Mouse (Mus musculus) frontal cortex, postnatal 10 days (tissue): ENCODE data around the gene Cdk19.

Source experiments
- DNase-seq, 2 experiments: peaks; one replicate each; pipeline ENCODE4 v3.0.0; 2022; ENCODE audit warnings: low spot score in 2 of 2, mixed read lengths in 1 of 2

Cdk19 gene

DNA sequence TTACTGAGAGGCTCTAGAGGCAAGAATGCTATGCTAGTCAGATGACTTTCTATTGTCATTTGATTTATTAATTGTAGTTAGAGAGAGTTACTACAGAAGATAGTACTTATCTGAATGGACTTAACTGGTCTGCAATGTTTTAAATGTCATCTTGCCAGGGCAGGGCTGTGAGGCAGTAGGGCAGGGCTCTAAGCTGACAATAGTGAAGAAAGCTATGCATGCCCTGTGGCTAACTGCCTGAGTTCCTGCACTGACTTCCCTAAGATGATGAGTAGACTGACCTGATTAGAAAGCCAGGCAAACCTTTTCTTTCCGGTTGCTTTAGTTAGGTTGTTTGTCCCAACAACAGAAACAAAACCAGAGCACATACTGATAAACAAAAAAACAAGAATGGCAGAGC lies 102.7 kb downstream of the Cdk19 start:
- no peak for DNase-seq

DNA sequence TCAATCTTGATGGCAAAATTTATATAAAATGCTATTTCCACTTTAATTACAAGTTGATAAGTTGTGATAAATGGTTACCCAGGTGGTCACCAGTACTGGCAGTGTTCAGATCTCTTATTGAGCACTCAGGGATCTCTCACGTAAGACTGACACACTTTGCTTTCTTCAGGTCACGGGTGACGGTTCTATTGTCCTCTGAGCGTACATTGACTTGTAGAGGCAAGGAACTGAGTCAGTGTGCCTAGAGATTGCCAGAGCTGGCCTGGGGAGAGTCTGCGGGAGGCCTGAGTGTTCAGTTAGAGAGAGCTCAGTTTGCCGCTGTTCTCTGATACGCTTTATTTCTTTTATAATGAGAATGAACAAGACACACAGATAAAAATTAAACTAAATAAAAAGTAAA lies 104.0 kb downstream of the Cdk19 start:
- no peak for DNase-seq

DNA sequence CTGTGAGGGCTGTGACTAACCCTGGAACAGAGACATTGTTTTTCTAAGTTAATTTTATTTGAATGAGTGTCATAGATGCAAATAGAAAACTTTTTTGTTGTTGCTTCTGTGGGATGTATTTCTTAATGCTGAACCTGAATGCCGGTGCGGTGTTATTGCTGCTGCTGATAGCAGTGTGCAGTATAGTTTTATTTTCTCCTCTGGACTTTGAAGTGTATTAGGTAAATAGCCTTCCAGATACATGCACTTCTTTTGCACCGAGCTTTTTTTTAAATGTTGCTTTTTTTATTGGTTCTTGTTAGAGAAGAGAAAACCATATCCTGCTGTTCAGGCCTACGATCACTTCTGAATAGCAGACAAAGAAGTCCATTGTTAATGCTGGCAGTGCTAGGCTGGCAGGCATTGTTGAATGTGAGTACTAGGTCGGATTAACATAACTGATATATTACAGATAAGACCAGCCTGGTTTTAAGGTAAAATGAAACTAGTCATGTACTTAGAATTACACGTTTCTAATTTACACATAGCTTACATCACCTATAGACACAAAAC lies 104.5 kb downstream of the Cdk19 start:
- DNase-seq, result no peak

DNA sequence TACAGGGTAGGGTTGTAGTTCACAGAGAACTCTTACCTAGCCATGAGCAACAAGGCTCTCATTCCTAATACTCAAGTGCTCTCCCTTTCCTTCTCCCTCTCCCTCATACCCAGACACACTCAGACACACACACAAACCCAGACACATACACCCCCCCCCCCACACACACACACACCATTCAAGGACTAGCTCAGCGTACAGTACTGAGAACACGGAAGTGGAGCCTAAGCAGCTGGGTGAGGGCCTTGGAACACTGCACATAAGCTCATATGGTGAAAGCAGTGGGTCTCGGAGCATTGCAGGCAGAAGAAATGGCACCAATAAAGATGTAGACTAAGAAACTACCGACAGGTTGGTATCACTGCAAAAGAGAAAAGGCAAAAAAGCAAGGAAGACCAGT lies 105.2 kb downstream of the Cdk19 start:
- DNase-seq, result no peak

DNA sequence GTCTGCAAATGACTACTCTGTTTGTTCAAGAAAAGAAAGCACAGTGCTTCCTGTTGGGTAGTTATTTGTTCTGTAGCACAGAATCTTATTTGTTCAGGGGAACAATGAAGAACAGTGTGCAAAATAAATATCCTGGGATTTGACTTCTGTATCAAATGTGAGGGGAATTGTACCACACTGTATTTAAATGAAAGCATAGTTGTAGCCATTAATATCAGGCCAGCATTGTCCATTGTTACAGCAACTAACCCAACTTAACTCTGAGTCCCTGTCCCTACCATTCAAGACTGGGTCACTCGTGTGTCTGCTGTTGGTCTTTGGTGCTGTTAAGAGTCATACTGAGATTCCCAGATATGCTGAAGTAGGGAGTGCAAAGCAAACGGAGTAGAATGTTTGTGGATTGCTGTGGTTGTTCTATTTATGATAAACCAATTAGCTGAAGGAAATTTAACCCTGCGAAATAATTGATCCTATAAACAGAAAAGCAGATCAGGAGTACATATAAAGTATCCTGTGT lies 106.8 kb downstream of the Cdk19 start:
- DNase-seq, result no peak

DNA sequence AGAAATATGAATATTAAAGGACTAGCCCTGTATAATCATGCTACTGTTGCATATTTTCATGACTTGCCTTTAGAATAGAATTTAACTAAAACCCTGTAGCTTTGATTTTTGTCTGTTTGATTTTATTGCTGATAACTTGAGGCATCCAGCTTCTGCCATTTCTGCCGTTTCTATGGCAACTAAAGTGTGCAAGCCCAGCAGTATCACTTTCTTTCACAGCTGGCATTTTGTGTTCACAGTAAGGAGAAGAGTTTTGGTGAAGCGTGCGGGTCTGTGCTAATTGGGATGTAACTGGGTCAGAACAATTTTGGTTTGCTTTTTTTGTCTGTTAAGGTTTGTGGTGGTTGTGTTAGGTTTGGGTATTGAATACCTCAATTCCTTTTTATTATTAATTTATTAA lies 107.3 kb downstream of the Cdk19 start:
- DNase-seq, result no peak

DNA sequence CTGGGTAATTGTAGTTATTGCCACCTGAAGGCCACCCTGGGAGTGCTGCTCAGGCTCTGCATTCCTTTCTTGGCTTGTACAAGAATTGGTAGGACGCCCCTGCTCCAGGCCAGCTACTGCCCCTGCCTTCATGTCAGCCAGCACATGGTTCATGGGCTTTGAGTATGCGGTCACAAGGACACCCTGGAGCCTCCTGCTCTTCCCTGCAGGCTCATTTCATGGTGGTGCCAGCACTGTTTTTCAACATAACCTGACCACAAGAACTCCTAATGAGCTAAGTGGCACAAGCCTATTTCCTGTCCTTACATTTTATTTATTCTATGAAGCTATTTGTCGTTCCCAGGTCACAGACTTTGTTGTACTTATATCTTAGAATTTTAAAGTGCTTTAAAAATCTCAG lies 107.9 kb downstream of the Cdk19 start:
- DNase-seq, result no peak

DNA sequence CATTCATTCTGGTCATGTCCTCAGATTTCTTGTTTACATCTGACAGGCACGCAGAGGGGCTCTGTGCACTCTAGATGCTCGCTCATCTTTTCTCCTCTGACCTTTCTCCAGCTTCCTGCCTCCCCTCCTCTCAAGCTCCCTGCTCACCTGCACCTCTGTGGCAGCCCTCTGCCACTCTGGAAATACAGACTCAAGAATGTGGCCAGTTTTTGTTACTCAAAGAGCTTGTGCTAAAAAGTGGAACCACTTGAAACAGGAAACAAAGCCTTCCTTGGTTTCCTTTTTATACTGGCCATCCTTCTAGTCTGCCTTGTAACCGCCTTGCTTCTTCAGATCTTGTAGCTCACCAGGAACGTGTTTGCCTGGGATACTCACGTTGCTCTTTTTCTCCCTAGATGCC lies 108.6 kb downstream of the Cdk19 start:
- no peak for DNase-seq

DNA sequence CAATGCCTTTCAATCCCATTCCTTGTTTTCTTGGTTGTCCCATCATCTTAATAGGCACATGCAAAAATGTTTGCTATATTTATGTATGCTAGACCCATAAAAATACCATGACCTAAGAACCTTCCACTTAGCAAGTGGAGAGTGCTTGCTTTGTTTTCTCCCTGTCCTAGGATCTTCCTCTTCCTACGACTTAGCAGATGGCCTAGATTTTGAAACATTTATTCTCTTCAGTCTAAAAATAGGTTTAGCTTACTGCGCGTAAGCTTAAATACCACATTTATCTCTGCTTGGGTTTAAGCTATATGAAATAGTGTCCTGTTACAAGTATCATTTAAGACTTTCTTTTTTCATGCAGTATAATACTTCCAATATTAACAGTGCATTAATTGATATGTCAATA lies 109.1 kb downstream of the Cdk19 start:
- DNase-seq, result no peak

DNA sequence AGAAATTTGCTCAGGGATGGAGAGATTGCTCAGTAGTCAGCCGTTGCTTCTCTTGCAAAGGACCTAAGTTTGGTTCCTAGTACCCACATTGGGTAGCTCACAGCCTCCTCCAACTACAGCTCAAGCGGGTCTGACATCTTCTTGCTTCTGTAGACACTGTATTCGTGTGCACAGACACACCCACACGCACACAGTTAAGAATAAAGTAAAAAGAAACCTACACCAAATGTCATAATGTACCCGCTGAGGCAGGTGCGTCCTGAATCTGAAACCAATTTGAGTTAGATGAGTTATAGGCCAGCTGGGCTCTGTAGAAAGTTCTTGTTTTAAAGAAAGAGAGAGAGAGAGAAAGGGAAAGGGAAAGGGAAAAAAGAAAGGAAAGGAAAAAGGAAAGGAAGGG lies 110.2 kb downstream of the Cdk19 start:
- no peak for DNase-seq

DNA sequence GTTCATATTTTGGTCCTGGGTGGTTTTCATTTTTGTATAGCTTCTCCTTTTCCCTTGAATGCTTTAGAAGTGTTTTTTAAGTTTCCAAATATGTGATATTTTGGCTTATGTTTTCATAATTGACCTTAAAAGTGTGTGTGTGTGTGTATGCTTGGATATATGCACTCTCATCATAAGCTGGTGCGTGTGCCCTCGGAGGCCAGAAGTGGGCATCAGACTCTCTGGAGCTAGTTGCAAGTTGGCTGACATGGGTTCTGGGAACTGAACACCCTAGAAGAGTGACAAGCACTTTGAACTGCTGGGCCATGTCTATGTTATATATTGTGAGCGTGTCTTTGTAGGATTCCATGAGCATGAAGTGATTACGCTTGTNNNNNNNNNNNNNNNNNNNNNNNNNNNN lies 110.8 kb downstream of the Cdk19 start:
- no peak for DNase-seq

DNA sequence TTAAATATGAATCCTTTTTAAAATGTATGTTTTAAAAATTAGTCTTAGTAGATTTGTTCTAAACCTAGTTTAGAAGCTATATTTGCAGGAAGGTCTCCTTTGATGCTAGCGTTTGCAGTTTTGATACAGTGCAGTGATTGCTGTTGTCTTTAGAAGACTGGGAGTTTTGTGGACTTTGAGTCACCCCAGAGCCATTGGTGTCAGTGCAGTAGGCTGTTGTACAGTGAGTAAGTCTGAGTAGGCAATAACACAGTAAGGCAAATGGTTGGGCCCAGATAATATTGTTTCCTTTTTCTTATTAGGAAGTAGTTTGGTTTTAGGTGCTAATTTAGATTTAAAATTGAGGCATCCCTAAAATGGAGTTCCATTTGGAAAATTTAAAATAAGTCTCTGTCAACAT lies 117.8 kb downstream of the Cdk19 start:
- no peak for DNase-seq

DNA sequence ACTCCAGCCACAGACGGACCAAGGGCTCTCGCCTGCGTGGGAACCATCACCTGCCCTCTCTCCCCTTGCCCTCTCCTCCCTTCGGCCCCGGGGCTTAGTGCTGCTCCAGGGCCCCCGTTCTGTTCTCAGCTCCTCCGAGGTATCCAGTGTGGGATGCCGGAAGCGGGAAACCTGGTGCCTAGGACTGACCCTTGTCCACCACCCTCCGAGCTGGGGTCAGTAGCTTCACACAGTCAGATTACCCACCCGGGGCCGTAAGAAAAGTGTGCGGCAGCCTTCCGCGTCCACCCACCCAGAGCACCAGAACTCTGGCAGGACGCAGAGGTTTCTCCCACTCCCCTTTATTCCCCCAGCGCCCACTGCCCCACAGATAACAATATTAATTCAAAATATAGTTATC lies 119.8 kb downstream of the Cdk19 start:
- DNase-seq, result no peak

DNA sequence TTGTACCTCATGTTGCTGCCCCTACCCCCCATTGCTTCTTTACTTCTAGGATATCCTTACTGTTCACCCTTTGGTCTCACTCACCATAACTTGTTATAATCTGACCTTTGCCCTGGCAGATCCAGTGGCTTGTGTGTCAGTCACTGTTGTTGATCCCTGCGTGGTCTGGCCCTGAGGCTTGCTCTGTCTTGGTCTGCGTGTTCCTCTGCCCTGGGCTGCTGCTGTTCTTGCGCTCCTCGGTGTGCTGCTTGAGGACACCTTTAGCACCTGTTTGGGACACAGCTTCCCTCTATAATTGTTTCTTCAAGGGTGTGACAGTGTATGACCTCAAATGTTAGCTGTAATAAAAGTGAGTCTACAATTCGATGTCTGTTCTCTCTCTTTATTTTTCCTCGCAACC lies 122.0 kb downstream of the Cdk19 start:
- DNase-seq, result no peak

DNA sequence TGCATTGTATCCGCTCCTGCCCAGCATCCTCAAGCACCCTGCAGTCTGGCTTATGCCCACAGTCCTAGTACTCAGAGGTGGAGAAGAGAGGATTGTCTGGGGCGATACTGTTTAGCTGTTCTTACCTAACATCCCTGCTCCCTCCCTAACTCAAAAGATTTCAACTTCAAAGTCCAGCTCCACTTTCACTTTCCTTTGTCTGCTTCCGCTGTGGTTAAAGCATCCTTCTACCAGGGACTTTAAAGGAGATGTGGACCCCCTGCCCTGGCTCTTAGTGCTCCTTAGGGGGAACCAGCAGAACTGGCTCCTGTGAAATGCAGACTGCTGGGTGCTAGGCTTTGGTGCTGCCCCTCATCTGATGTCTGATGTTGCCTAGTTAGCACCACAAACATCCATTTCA lies 122.9 kb downstream of the Cdk19 start:
- no peak for DNase-seq

DNA sequence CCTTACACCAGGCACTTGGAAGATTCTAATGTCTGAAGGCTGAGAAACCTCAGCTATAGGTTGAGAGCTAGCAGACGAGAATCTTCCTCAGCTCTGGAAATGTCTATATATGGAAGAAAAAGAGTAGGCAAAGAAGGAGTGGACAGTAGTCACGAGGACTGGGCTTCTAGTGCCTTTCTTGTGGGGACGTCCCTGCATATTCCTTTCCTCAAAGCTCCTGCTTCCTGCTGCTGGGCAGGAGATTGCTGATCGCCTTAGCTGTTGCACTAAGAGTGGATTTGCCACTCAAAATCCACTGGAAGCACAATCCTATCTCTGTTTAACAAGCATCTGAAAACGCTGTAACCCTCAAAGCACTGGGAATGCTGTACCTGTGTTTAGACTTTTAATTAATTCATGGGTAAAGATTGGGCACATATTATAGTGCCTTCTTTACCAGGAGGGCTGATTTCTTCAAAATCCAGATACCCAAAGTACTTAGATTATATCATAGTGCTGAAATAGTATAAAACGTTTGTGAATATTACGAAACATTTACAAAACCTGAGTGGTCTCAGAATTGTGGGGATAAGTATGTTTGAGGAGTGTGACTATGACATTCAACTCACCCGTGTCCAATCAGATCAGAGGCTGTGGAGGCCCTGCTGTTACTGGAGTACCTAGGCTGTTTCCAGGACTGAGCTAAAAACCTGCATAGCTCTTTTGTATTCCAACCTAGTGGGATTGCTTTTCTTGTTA lies 128.0 kb downstream of the Cdk19 start:
- no peak for DNase-seq

DNA sequence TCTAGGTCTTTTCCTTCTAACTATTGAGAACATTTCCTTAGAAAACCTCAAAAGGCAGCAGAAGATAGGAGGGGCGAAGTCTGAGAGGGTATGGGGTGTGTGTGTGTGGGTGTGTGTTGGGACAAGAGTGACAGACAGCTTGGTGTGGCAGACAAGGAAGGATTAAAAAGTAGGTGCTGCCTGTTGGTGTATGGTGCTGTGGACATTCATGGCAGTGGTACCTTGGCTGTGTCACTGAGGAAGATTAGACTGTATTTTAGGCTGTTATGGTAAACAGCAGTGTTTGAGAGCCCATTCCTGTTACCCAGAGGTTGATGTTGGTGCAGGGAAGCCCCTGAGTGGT lies 128.5 kb downstream of the Cdk19 start:
- DNase-seq, result no peak

DNA sequence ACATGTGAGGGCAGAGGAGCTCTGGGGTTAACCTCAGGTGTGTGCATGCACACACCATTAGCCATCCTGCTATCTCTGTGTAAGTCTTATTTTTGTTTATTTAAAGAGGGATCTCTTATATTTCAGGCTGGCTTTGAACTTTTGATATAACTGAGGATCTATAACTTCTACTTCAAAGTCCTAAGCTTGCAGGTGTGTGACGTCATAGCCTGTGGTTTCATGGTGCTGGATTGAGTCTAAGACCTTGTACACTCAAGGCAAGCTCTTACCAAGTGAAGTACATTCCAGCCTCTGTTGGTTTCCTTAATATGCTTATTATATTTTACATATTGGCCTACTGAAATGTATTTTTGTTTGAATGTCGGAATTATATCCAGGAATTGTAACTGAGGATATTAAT lies 129.8 kb downstream of the Cdk19 start:
- no peak for DNase-seq

DNA sequence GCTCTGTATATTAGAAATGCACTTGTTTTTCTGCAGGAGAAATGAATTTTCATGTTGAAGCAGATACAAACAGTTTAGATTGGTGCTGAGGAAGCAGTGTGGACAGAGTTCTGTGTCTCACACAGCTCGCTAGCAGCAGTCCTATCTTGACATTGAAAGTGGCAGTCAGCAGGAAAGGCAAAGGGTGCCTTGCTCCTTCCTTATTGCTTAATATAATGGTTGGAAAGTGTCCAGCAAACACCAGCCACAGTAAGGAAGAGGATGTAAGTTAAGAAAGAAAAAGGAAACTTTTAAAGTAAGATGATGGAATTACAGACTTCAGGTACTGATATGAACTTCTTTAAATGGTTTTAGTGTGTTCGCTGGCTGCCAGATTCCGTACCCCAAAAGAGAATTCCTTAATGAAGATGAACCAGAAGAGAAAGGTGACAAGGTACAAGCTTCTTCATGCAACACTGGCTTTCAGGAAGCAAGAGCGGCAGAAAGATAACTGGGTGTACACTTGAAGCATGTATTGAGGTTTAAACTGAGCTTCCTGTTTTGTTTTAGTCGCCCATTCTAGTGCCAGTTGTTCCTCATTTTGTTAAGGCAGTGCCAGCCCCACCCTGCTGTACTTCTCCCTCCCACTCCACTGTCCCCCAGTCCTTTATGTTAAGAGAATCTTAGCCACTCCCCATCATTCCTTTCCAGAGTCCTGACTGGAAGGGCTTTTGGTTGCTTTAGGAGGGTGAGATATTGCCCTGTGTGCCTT lies 137.3 kb downstream of the Cdk19 start:
- no peak for DNase-seq

DNA sequence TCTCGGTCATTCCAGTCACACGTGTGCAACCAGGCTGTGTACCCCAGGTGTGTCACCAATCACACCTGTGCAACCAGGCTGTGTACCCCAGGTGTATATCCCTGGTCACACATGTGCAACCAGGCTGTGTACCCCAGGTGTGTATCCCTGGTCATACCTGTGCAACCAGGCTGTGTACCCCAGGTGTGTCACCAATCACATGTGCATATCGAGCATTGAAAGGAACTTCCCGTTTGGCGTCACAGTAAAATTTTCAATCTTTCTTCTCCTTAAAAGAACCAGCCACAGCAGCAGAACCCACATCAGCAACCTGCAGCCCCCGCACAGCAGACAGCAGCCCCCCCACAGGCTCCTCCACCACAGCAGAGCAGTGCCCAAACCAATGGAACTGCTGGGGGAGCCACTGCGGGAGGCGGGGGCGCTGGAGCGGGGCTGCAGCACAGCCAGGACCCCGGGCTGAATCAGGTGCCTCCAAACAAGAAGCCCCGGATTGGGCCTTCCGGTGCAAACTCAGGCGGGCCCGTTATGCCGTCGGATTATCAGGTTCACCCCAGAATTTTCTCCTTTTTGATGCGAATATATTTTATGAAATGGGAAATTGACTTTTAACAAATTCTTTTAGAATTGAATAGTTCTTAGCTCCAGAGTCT lies 138.2 kb downstream of the Cdk19 start:
- DNase-seq, result no peak

DNA sequence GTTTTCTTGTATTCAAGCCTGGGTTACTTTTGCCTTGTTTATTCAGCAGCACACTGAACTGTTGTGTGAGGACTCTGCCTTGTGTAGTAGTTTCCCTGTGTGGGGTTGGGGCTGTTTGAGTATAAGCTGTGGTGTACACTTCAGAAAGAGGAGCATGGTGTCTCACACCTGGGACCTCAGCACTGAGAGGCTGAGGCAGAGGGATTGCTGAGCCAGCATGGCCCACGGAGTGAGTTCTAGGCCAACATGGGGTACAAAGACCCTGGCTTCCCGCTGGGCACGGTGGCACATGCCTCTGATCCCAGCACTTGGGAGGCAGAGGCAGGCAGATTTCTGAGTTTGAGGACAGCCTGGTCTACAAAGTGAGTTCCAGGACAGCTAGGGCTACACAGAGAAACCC lies 139.3 kb downstream of the Cdk19 start:
- DNase-seq, result no peak

DNA sequence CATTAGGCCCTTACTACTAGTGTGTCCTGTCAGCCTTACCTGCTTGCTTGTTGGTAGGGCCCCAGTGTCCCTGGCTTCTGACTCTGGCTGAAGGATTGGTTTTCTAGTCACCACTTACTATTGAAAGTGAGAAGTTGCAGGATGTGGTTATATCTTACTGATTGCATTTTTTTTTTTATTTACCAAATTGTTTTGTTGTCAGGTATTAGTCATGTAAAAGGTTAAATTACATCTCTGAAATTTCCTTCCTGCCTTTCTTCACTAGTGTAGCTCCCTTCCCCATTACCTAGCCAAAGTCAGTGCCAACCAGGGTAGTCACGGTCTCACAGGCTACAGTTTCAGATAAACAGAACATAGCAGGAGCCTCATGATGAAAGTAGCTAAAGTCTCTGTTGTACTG lies 139.9 kb downstream of the Cdk19 start:
- DNase-seq, result no peak
